Mouse (Mus musculus) midbrain, embryonic 11.5 days (tissue): ENCODE measurements around the gene Taf3. TPM values are rescaled to one million over a fixed set of nuclear protein-coding genes. Genes with fewer than 3 reads are reported as not detected.
A peak's percentile ranks its signal among the peaks of the same experiment; 100 is the strongest.

Experiments
- ATAC-seq: fragments of 200-750 bp; cut with Nextera tagmentation; 2 replicates; pipeline ENCODE4 v1.8.0; 2017; ENCODE audit warnings: moderate TSS enrichment, moderate library complexity; ENCODE audit not compliant: low FRiP score
- DNase-seq: peaks from one replicate; pipeline ENCODE4 v3.0.0; 2015; ENCODE audit warnings: low spot score; ENCODE audit errors: missing footprints
- H3K27ac ChIP-seq: fragments of 300-500 bp; sonication (generic); 2 replicates; pipeline ENCODE4 v1.5.1; 2014; ENCODE audit warnings: low read depth, low read length
- H3K27me3 ChIP-seq: fragments of 300-500 bp; sonication (generic); 2 replicates; pipeline ENCODE4 v1.6.1; 2014; ENCODE audit warnings: mild to moderate bottlenecking, low read length, moderate library complexity, mixed read lengths; ENCODE audit not compliant: control insufficient read depth, insufficient read depth
- H3K36me3 ChIP-seq: fragments of 300-500 bp; sonication (generic); 2 replicates; pipeline ENCODE4 v1.6.1; 2014; ENCODE audit warnings: mild to moderate bottlenecking, low read length, moderate library complexity, mixed read lengths; ENCODE audit not compliant: control insufficient read depth, insufficient read depth
- H3K4me1 ChIP-seq: fragments of 300-500 bp; sonication (generic); 2 replicates; pipeline ENCODE4 v1.6.1; 2014; ENCODE audit warnings: low read length; ENCODE audit not compliant: control insufficient read depth, insufficient read depth
- H3K4me2 ChIP-seq: fragments of 300-500 bp; sonication (generic); 2 replicates; pipeline ENCODE4 v1.6.1; 2014; ENCODE audit warnings: mild to moderate bottlenecking, moderate library complexity
- H3K4me3 ChIP-seq: fragments of 300-500 bp; sonication (generic); 2 replicates; pipeline ENCODE4 v1.5.1; 2014; ENCODE audit warnings: low read depth, low read length
- H3K9ac ChIP-seq: fragments of 300-500 bp; sonication (generic); 2 replicates; pipeline ENCODE4 v1.6.1; 2014; ENCODE audit warnings: low read length
- H3K9me3 ChIP-seq: fragments of 300-500 bp; sonication (generic); 2 replicates; pipeline ENCODE4 v1.6.1; 2016; ENCODE audit warnings: low read length; ENCODE audit not compliant: control insufficient read depth
- WGBS: fragments of 180-500 bp; shearing (Covaris S2); extraction: QIAGEN DNeasy Blood & Tissue Kit; methylation state at CpG from one replicate; pipeline ENCODE4 v1.1.7; 2014; 5-methylcytosine and 5-hydroxymethylcytosine counted together
- polyA plus RNA-seq: library from polyadenylated mRNA; unstranded; fragments of >200 nt; fragmentation: Nextera tagmentation; extraction: Ambion mirVana; gene quantifications from 2 replicates; pipeline ENCODE4 v1.2.1, GENCODE M21; 2014

Gene Taf3
- polyA plus RNA-seq, 1 experiment from 2014 or later: 17.0 TPM

DNA sequence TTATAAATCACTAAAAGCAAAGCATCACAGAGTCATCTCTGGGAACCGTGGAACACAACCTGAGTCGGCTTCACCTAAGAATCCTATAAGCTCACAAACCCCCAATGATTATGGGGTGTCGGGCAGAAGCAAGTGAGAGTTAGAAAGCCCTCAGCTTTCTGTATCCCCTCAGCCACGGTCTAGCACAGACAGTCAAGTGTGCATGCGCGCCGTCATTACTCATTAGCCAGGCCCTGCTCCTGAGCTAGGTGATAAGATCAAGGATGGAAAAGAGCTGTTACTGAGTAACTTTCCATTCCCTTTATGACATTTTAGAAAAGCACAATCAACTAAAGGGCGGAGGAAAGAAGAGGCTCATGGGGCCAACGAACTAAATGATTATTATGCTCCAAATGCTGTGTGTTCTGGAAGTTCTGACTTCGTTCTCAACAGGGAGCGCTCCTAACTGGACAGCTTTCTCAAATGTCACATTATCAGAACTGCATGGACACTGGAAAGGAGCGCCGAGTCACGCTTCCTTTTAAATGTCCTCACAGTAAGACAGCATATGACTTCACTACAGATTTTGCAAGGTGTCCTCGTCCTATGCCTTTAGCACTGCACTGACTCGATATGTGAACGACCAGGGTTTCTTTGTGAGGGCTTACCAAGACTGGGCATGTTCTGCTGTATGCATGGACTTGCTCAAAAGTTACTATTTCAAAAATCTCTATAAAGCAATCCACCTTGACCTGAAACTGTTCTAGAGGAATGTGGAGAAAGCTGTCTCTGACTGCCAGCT is 129.5 kb downstream of the Taf3 start:
- Histone ChIP-seq H3K9me3 (no peaks in the 10 kb centered on the region), H3K9ac (no peak overlapping the region), H3K27ac (no peak overlapping the region), H3K4me2 (no peak overlapping the region), H3K4me3 (no peak overlapping the region), H3K4me1 (no peaks in the 10 kb centered on the region), H3K36me3 (peaks cover 3% of the 10 kb centered on the region; the same call in 1 of the 2 replicates), H3K27me3 (no peaks in the 10 kb centered on the region)
- ATAC-seq (no peak), DNase-seq (no peak)
- 93% methylated on average over 17 of the region's 17 CpGs for WGBS

DNA sequence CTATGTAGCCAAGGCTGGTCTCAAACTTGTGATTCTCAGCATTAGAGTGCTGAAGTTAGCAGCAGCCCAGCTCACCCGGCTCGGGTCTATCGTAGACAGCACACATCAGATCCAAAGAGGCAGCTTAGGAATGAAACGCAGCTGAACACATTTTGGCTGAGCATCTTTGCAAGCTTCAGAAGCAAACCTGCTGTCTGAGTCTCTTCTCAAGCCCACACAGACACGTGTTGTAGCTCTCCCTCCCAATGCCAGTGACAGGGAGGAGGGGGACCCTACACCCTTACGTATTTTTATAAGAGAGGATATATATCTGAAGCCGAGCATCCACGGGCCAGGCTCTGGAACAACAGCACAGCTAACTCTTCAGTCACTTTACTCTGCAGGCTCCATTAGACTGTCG is 130.8 kb downstream of the Taf3 start:
- Histone ChIP-seq H3K4me1 (no peaks in the 10 kb centered on the region), H3K27ac (no peak overlapping the region), H3K27me3 (no peaks in the 10 kb centered on the region), H3K9ac (no peak overlapping the region), H3K36me3 (peaks cover 3% of the 10 kb centered on the region; the same call in 1 of the 2 replicates), H3K4me2 (no peak overlapping the region), H3K9me3 (no peaks in the 10 kb centered on the region), H3K4me3 (no peak overlapping the region)
- WGBS: 91% methylated on average over 9 of the region's 9 CpGs
- no peak for ATAC-seq
- no peak for DNase-seq

DNA sequence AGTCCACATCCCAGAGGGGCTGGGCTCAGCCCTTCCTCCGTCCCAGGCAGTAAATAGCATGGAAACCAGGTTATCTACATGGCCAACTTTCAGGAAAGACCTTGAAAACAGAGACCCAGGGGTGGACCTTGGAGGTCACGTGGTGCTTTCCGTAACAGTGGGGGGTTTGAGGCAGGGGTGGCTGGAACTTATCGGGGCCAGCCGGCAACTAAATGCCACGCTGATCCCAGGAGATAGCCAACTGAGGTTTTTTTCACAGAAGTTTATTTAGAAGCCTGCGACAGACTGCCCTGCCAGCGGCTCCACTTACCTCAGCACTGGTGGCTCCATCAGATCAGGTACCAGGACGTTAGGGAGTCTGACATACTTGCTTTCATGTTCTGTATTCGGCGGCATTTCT is 142.4 kb downstream of the Taf3 start:
- Histone ChIP-seq H3K4me1 (no peaks in the 10 kb centered on the region), H3K27ac (no peak overlapping the region), H3K9ac (no peak overlapping the region), H3K27me3 (no peaks in the 10 kb centered on the region), H3K9me3 (no peaks in the 10 kb centered on the region), H3K36me3 (no peaks in the 10 kb centered on the region), H3K4me3 (no peak overlapping the region), H3K4me2 (no peak overlapping the region; the same call in 1 of the 2 replicates)
- peak; percentile 86 for DNase-seq
- ATAC-seq: no peak
- WGBS: 14% methylated on average over 11 of the region's 11 CpGs

- Histone ChIP-seq H3K27ac (no peak overlapping the region), H3K4me3 (no peak overlapping the region), H3K9ac (no peak overlapping the region), H3K4me1 (no peaks in the 10 kb centered on the region), H3K9me3 (no peaks in the 10 kb centered on the region), H3K27me3 (no peaks in the 10 kb centered on the region; the same call in 1 of the 2 replicates), H3K4me2 (no peak overlapping the region), H3K36me3 (no peaks in the 10 kb centered on the region)
- 78% methylated on average over 14 of the region's 14 CpGs for WGBS
- no peak for ATAC-seq
- DNase-seq: no peak
Observed at GRCm38 (mm10) chr2:9903854-9904560, 144.4 kb downstream of the Taf3 start.

GRCm38 (mm10) chr2:9897846-9898245 is 150.6 kb downstream of the Taf3 start:
- Histone ChIP-seq H3K27me3 (peaks cover 54% of the 10 kb centered on the region), H3K27ac (no peak overlapping the region), H3K4me3 (no peak overlapping the region), H3K9me3 (no peaks in the 10 kb centered on the region), H3K4me2 (no peak overlapping the region), H3K9ac (no peak overlapping the region), H3K4me1 (0 out of 2 replicates have a peak, but pooled peaks cover 3% of the 10 kb centered on the region), H3K36me3 (no peaks in the 10 kb centered on the region)
- DNase-seq (peak; percentile 87), ATAC-seq (peak; percentile 28)
- 5% methylated on average over 8 of the region's 8 CpGs for WGBS

- Histone ChIP-seq H3K36me3 (no peaks in the 10 kb centered on the region), H3K9ac (no peak overlapping the region), H3K27me3 (peaks cover 65% of the 10 kb centered on the region), H3K4me2 (peak overlapping the region; percentile 8; the same call in 1 of the 2 replicates), H3K9me3 (no peaks in the 10 kb centered on the region), H3K4me3 (no peak overlapping the region), H3K4me1 (0 out of 2 replicates have a peak, but pooled peaks cover 3% of the 10 kb centered on the region), H3K27ac (no peak overlapping the region)
- DNase-seq (peak; percentile 91), ATAC-seq (peak; percentile 25; the same call in 1 of the 2 replicates)
- 1% methylated on average over 22 of the region's 22 CpGs for WGBS
Observed at GRCm38 (mm10) chr2:9896097-9896770, 152.2 kb downstream of the Taf3 start.

DNA sequence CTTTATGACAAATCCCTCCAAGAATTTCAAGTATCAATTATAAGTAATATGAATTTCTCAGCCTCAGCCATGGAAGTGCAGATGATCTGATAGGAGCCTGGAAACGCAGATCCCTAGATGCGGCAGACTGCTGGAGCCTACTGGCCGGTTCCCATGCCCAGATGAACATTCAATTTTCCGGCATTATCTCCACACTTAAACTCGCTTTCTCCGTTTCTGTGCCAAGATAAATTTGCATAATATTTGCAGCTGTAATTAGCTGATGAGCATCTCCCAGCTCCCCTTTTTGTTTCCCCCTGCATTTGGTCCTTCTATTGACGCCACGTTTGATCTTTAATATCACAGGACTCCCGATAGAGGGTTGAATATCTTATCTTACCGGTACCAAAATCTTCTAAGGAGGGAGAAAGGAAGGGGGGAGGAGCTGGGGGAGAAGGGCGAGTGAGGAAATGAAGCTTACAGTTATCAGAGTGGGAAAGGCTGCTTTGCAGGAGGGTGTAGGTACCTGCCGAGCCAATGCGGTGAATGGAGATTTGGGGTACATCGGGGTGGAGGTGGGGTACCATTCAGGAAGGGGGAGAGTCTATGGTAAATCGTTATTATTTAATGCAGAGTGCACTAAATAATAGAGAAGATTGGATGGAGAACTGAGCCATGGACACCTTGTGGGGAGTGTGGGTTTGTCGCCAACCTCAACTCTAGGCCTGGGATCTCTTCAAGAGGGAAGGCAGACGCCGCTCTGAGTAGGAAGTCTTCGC is 153.4 kb downstream of the Taf3 start:
- no peak overlapping the region for H3K9ac ChIP-seq
- DNase-seq (peak; percentile 94), ATAC-seq (no peak)
- WGBS: under 1% methylated on average over 19 of the region's 19 CpGs
- no peak overlapping the region for H3K27ac ChIP-seq
- H3K4me1 ChIP-seq: 0 out of 2 replicates have a peak, but pooled peaks cover 3% of the 10 kb centered on the region
- H3K4me2 ChIP-seq: no peak overlapping the region
- H3K36me3 ChIP-seq: no peaks in the 10 kb centered on the region
- no peaks in the 10 kb centered on the region for H3K9me3 ChIP-seq
- H3K27me3 ChIP-seq: peaks cover 76% of the 10 kb centered on the region
- no peak overlapping the region for H3K4me3 ChIP-seq

GRCm38 (mm10) chr2:9893272-9893953 is 155.0 kb downstream of the Taf3 start:
- Histone ChIP-seq H3K27ac (no peak overlapping the region), H3K4me3 (no peak overlapping the region), H3K4me1 (peaks cover 7% of the 10 kb centered on the region; the same call in 1 of the 2 replicates), H3K4me2 (no peak overlapping the region), H3K27me3 (peaks cover 90% of the 10 kb centered on the region), H3K9me3 (no peaks in the 10 kb centered on the region), H3K36me3 (no peaks in the 10 kb centered on the region), H3K9ac (no peak overlapping the region)
- 1% methylated on average over 6 of the region's 6 CpGs for WGBS
- ATAC-seq (peak; percentile 45; the same call in 1 of the 2 replicates), DNase-seq (peak; percentile 84)
